Mouse (Mus musculus) monocyte, adult 5-6 weeks (primary cell): Measurements from ENCODE around the gene Ndufa4l2. TPM values are rescaled to one million over a fixed set of nuclear protein-coding genes. Genes with fewer than 3 reads are reported as not detected.
A peak's percentile ranks its signal among the peaks of the same experiment; 100 is the strongest.

Experiments
- ATAC-seq: fragments of 153-309, 156-312 bp; replicated peaks from 2 replicates; pipeline ENCODE4 v1.8.0; 2017; ENCODE audit warnings: mild to moderate bottlenecking; ENCODE audit not compliant: low TSS enrichment, insufficient number of reproducible peaks, severe bottlenecking, poor library complexity, low FRiP score
- total RNA-seq: library from RNA; stranded (forward); fragments of 200-1000, 200-491, 200-594 nt; gene quantifications from 3 replicates; pipeline ENCODE4 v1.2.3, GENCODE M21; 2017

Gene Ndufa4l2
- total RNA-seq, result not detected in 3 replicates

GRCm38 (mm10) chr10:127514764-127515163 lies at the start of gene Ndufa4l2:
TSS of gene Ndufa4l2 (plus strand) at chr10:127514967.
- ATAC-seq, result no peak

GRCm38 (mm10) chr10:127471281-127471988 lies 43.3 kb upstream of the Ndufa4l2 start:
- ATAC-seq, result peak; percentile 54; the same call in 1 of the 2 replicates

GRCm38 (mm10) chr10:127472722-127473121 lies 42.0 kb upstream of the Ndufa4l2 start:
- ATAC-seq, result no peak

GRCm38 (mm10) chr10:127475175-127475574 lies 39.6 kb upstream of the Ndufa4l2 start:
- no peak for ATAC-seq

- no peak for ATAC-seq
Measured at GRCm38 (mm10) chr10:127476541-127476940, 38.2 kb upstream of the Ndufa4l2 start.

GRCm38 (mm10) chr10:127477301-127477700 lies 37.5 kb upstream of the Ndufa4l2 start:
- ATAC-seq, result no peak

GRCm38 (mm10) chr10:127479131-127479530 lies 35.6 kb upstream of the Ndufa4l2 start:
- no peak for ATAC-seq

GRCm38 (mm10) chr10:127480833-127481813 lies 33.6 kb upstream of the Ndufa4l2 start:
- ATAC-seq, result peak; percentile 77

- ATAC-seq, result no peak
Measured at GRCm38 (mm10) chr10:127485235-127485634, 29.5 kb upstream of the Ndufa4l2 start.

- no peak for ATAC-seq
Measured at GRCm38 (mm10) chr10:127488856-127489255, 25.9 kb upstream of the Ndufa4l2 start.

- ATAC-seq, result no peak
Measured at GRCm38 (mm10) chr10:127490160-127491127, 24.3 kb upstream of the Ndufa4l2 start.

- ATAC-seq, result no peak
Measured at GRCm38 (mm10) chr10:127491128-127491512, 23.6 kb upstream of the Ndufa4l2 start.

GRCm38 (mm10) chr10:127492118-127492517 lies 22.6 kb upstream of the Ndufa4l2 start:
- no peak for ATAC-seq

- no peak for ATAC-seq
Measured at GRCm38 (mm10) chr10:127496156-127496555, 18.6 kb upstream of the Ndufa4l2 start.

- no peak for ATAC-seq
Measured at GRCm38 (mm10) chr10:127499516-127499915, 15.3 kb upstream of the Ndufa4l2 start.

- ATAC-seq, result no peak
Measured at GRCm38 (mm10) chr10:127500042-127500441, 14.7 kb upstream of the Ndufa4l2 start.

- ATAC-seq, result no peak
Measured at GRCm38 (mm10) chr10:127500894-127501893, 13.6 kb upstream of the Ndufa4l2 start, which contains the start of gene Stac3. TSS of gene Stac3 (plus strand) at chr10:127501686.
